Mouse (Mus musculus): ENCODE measurements at regions not wholly inside any gene's neighbourhood (a gene's known extent, or its start where the extent isn't known, plus 50 kb on each side); places are given as distances from the start of the nearest gene placed in this dataset.

DNA sequence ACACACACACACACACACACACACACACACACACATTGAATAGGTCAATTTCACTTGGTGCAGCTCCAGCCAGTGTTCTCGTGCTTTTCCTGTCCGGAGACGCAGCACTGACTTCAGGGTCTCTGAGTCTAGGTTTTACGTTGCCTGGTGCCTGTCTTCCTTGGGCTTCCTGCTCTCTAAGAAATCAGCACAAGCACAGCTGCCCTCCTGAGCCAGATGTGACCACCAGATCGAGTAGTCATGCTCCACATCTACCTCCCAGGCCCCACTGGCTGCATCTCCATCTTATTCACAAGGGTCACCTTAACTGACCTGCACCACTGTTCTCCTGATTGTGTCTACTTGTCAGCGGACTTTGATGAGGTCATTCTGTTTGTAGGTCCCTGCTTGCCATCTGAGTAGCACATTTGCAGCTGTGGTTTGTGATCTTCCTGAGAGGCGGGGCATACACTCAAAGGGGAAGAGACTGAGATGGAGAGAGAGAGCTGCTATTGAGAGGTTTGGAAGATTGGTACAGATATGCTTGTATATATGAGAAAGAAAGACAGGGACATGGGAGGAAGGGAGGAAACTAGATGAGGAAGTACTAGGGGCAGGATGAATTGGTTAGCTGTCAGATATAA, 118.8 kb upstream of the H2al1a start:
- H3K27me3 ChIP-seq = no peaks in the 10 kb centered on the region
- ATAC-seq (ENCODE audit: low FRiP score, low read depth) = no peak
- H3K9ac ChIP-seq (replicated peaks) = no peak overlapping the region
- H3K4me3 ChIP-seq = no peak overlapping the region
- no peaks in the 10 kb centered on the region for H3K4me1 ChIP-seq
- no peak overlapping the region for H3K27ac ChIP-seq (replicated peaks)
- no peak overlapping the region for H3K4me2 ChIP-seq (replicated peaks)
- H3K9me3 ChIP-seq = no peaks in the 10 kb centered on the region
- WGBS = 70% methylated on average over 7 of the region's 7 CpGs
- no peaks in the 10 kb centered on the region for H3K36me3 ChIP-seq

DNA sequence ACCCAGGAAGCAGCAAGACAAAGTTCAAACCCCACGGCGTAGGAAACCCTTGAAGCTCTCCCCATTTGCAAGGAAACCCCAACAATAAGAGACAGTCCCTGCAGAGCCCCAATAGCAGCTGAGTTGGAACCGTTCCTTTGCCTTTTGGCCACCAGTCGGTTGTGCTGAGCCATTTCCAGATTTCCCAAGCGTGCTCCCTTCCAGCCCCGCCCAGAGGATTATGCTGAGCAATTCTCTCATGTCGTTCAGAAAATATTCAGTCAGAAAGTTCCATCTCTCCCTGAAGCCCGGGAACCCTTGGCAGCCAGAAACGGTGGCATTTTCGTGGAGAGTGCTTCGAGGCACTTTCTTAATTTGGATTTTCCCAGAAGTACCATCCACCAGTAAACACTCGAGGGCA, 117.2 kb upstream of the H2al1a start:
- H3K4me1 ChIP-seq = no peaks in the 10 kb centered on the region
- no peak for ATAC-seq (ENCODE audit: low FRiP score, low read depth)
- no peak overlapping the region for H3K27ac ChIP-seq (replicated peaks)
- H3K9me3 ChIP-seq = no peaks in the 10 kb centered on the region
- 82% methylated on average over 12 of the region's 12 CpGs for WGBS
- no peaks in the 10 kb centered on the region for H3K36me3 ChIP-seq
- H3K4me3 ChIP-seq = no peak overlapping the region
- H3K27me3 ChIP-seq = no peaks in the 10 kb centered on the region
- H3K4me2 ChIP-seq (replicated peaks) = no peak overlapping the region
- H3K9ac ChIP-seq (replicated peaks) = no peak overlapping the region

DNA sequence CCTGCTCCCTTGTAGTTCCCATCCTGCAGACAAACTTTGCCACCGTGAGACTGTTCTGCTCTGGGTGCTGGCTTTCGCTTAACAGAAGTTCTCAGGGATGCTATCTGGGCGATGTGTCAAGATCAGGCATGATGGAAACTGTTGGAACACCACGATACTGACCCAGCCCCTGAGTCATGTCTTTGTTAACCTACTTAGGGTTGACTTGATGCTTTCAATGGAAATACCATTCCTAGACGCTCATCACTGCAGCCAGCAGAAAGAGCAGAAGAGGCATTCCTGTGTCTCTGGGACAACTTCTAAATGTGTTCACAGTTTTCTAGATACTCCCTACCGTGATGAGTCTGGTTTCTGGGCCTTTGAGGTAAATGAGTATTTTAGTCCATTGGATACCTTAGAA, 108.2 kb upstream of the H2al1a start:
- Histone ChIP-seq H3K36me3 (no peaks in the 10 kb centered on the region), H3K9me3 (no peaks in the 10 kb centered on the region), H3K4me2 (replicated peaks) (no peak overlapping the region), H3K27me3 (no peaks in the 10 kb centered on the region), H3K9ac (replicated peaks) (no peak overlapping the region), H3K4me1 (no peaks in the 10 kb centered on the region), H3K27ac (replicated peaks) (no peak overlapping the region), H3K4me3 (no peak overlapping the region)
- WGBS = 86% methylated on average over 6 of the region's 6 CpGs
- no peak for ATAC-seq (ENCODE audit: low FRiP score, low read depth)

DNA sequence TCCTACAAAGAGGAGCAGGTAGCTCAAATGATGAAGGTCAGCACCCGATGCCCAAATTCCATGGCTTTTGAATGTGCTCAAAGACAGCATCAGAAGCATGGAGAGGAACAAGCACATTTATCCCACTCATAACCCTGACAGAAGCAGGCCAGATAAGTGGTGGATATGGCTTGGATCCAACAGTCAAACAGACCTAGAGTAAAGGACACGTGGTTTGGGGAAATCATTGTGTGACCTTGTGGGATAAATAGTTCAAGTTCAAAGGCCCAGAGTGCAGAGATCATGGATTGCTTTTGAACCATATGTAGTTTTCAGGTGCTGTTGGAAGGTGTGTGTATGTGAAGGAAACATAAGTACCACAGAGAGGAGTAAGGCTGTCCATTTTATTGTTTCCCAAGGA, 94.9 kb upstream of the H2al1a start:
- Histone ChIP-seq H3K27ac (replicated peaks) (no peak overlapping the region), H3K4me3 (no peak overlapping the region), H3K4me2 (replicated peaks) (no peak overlapping the region), H3K4me1 (no peaks in the 10 kb centered on the region), H3K27me3 (no peaks in the 10 kb centered on the region), H3K36me3 (no peaks in the 10 kb centered on the region), H3K9ac (replicated peaks) (no peak overlapping the region), H3K9me3 (no peaks in the 10 kb centered on the region)
- WGBS = 89% methylated on average over 2 of the region's 2 CpGs
- no peak for ATAC-seq (ENCODE audit: low FRiP score, low read depth)

DNA sequence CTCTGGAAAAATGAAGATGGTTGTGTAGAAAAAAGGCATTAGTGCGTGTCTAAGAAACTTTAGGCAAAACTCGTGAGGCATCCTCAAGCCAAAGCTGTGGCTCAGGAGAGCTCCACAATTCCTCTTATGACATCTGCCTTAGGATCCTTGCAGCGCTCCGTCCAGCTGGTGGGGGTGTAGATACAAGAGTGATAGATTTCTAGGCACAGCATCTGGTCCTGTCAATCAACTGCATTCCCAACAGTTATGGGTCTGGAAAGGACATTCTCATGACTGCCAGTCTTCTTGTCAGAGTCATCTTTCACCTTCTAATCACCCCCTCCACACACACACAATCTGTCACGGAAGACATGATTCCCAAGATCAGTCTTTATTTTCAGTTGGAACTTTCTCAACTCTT, 89.2 kb upstream of the H2al1a start:
- Histone ChIP-seq H3K4me2 (replicated peaks) (no peak overlapping the region), H3K9me3 (no peaks in the 10 kb centered on the region), H3K4me1 (no peaks in the 10 kb centered on the region), H3K9ac (replicated peaks) (no peak overlapping the region), H3K36me3 (no peaks in the 10 kb centered on the region), H3K4me3 (no peak overlapping the region), H3K27ac (replicated peaks) (no peak overlapping the region), H3K27me3 (no peaks in the 10 kb centered on the region)
- WGBS = 85% methylated on average over 5 of the region's 5 CpGs
- no peak for ATAC-seq (ENCODE audit: low FRiP score, low read depth)

DNA sequence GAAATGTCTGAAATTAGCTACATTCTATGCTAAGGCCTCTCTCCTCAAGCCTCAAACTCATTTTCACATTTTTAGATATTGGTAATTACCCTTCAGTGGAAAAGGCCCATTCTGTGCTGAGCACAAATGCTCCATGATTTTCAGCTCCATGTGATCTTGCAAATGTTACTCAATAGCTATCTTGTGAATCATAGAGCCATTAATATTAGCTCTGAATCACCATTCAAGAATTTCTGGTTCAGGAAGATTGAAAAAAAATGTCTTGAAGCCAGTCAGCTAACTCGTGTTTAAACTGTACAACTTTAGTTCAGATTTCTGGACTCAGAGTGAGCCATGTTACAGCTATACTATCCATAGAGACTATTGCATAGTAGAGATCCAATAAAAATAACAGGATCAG, 86.2 kb upstream of the H2al1a start:
- Histone ChIP-seq H3K4me2 (replicated peaks) (no peak overlapping the region), H3K9ac (replicated peaks) (no peak overlapping the region), H3K27ac (replicated peaks) (no peak overlapping the region), H3K27me3 (no peaks in the 10 kb centered on the region), H3K36me3 (no peaks in the 10 kb centered on the region), H3K9me3 (no peaks in the 10 kb centered on the region), H3K4me3 (no peak overlapping the region), H3K4me1 (no peaks in the 10 kb centered on the region)
- WGBS = 83% methylated on average over 1 of the region's 1 CpGs
- ATAC-seq (ENCODE audit: low FRiP score, low read depth) = no peak

DNA sequence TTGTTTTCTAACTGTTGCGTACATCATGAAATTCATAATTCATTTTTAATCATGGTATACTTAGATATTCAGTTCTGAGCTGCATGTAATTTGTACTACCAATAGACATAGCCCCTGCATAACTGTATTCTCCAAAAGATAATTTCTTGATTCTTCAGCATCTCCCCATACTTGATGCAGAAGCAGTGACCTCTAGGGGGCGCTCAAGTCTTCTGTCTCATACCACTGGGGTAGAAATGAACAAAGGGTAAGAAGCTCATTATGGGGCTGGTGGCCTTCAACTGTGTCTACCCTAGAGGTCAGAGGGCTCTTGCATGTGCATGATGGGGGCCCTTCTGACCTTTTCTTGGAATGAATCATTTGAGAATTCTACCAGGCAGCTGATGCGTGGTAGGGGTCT, 85.6 kb upstream of the H2al1a start:
- no peaks in the 10 kb centered on the region for H3K4me1 ChIP-seq
- WGBS = 59% methylated on average over 3 of the region's 3 CpGs
- ATAC-seq (ENCODE audit: low FRiP score, low read depth) = no peak
- H3K4me3 ChIP-seq = no peak overlapping the region
- H3K4me2 ChIP-seq (replicated peaks) = no peak overlapping the region
- no peaks in the 10 kb centered on the region for H3K9me3 ChIP-seq
- H3K9ac ChIP-seq (replicated peaks) = no peak overlapping the region
- no peaks in the 10 kb centered on the region for H3K36me3 ChIP-seq
- no peaks in the 10 kb centered on the region for H3K27me3 ChIP-seq
- no peak overlapping the region for H3K27ac ChIP-seq (replicated peaks)

DNA sequence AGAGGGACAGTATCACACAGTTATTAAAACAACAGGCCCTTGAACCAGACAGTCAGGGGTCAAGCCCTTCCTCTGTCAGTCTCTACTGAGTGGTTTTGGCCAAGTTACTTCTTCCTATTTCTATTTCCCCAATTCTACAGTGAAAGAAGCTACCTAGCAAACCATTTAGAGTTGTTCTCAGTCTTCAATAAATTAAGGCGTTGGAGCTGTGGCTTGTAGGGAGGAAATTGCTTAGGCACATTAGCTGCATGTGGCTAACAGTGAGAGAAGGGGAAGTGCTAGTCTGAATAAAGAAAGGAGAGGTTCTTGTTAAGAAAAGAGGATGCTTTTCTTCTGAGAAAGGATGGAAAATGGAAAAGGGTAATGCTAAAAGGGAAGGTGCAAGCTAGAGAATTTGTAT, 60.0 kb upstream of the H2al1a start:
- H3K27me3 ChIP-seq = peaks cover 3% of the 10 kb centered on the region; the same call in 1 of the 2 replicates
- WGBS = 95% methylated on average over 1 of the region's 1 CpGs
- no peaks in the 10 kb centered on the region for H3K9me3 ChIP-seq
- H3K4me1 ChIP-seq = no peaks in the 10 kb centered on the region
- no peak for ATAC-seq (ENCODE audit: low FRiP score, low read depth)
- H3K4me2 ChIP-seq (replicated peaks) = no peak overlapping the region
- no peak overlapping the region for H3K27ac ChIP-seq (replicated peaks)
- no peaks in the 10 kb centered on the region for H3K36me3 ChIP-seq
- H3K4me3 ChIP-seq = no peak overlapping the region
- no peak overlapping the region for H3K9ac ChIP-seq (replicated peaks)

DNA sequence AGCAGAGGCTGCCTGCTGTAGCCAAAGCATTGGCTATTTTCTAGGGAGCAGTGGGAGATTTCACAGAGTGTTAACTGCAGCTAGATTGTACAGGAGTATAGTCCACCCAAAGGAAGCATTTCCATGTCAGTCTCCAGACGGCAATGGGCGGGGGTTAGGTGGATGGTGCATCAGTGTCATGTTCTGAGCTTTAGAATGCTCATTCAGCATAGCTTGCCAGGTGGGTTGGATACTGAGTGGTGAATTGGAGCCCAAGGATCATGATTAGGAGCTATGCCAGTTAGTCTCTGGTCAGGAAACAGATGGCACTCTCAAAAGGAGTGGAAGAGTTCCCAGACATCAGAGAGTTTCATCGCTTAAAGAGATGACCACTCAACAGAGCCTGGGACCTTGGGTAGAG, 53.5 kb upstream of the H2al1a start:
- Histone ChIP-seq H3K36me3 (no peaks in the 10 kb centered on the region), H3K4me3 (no peak overlapping the region), H3K27ac (replicated peaks) (no peak overlapping the region), H3K27me3 (no peaks in the 10 kb centered on the region; the same call in 1 of the 2 replicates), H3K4me1 (no peaks in the 10 kb centered on the region), H3K9me3 (no peaks in the 10 kb centered on the region), H3K4me2 (replicated peaks) (no peak overlapping the region), H3K9ac (replicated peaks) (no peak overlapping the region)
- no peak for ATAC-seq (ENCODE audit: low FRiP score, low read depth)
- WGBS = 88% methylated on average over 3 of the region's 3 CpGs
